Mouse (Mus musculus) ovary, postnatal 14 days (tissue): Measurements from ENCODE around the gene Mknk2.

Experiments used
- DNase-seq: peaks from one replicate; pipeline ENCODE4 v3.0.0; 2022; ENCODE audit warnings: low spot score

Mknk2 gene

GRCm38 (mm10) chr10:80669737-80670485, 8.0 kb downstream of the Mknk2 start:
- DNase-seq = peak; percentile 65

DNA sequence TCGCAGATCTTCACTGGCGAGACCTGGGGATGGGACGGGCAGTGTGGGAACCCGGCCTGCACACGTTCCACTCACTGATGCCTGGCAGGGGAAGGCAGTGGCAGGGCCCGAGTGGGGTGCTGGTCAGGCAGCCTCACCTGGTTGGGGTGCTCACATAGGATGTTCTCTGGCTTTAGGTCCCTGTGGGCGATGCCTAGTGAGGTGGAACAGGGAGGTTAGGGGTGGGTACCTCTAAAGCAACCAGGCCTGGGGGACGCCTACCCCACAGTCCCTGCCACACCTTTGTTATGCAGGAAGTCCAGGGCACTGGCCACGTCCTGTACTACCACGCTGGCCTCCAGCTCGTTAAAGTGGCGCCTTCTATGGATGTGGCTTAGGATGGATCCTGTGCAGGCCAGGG, 8.9 kb downstream of the Mknk2 start:
- no peak for DNase-seq

- DNase-seq = no peak
Observed at GRCm38 (mm10) chr10:80668614-80669013, 9.3 kb downstream of the Mknk2 start.

DNA sequence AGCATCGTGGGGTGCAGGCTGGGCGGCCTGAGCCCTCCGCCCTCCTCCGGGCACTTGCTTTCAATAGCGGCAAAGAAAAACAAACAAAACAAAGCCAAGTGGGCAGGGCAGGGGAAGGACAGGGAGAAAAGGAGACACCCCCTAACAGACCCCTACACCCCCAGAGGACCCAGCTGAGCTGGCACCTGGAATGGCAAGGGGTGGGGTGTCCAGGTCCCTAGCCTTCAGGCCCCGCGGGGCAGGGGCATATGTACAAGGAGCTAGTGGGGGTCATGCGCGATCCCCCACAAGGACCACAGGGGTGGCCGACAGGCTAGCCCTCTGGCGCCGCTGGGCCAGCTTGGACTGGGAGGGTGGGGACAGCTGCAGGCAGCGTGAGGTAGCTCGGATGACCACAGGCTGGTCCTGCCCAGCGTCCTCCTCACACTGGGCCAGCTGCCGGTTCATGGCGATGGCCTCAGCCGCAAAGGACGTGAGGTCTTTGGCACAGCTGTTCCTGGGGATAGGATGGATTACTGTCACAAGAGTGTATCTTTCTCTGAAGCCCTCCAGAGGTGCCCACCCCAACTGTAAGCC, 11.0 kb downstream of the Mknk2 start:
- DNase-seq = no peak

DNA sequence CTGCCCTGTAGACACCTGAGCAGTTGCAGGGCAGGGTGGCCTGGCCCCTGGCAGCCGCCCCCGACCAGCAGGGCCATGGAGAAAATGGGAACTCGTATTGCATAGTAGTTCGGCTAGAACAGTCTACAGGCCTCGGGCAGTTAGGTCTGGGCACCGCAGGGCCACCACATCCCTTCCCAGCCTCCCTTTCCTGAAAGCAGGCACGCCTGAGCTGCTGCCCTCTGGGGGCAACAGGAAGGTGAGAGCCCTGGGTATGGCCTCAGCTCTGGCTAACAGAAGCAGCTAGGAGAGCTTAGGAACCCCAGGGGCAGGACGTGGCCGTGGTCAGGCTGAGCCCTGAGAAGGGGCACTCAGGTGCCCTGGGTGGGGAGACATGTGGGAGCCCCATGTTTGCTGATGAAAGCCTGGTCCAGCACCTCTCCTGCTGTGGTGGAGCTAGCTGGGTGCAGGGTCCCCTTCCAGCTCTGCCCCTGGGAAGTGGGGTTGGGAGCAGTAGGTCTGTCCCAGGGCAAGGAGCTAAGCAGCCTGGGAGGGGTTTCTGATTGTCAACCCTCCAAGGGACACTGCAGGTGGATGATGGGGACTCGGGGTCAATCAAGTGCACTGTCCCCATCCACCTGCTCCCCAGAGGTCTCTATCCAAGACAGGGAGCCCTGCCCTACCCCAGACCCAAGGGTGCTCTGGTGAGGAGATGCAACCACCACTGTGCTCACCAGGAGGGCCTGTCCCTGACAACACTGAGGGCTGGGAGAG, 11.8 kb downstream of the Mknk2 start:
- DNase-seq = no peak

DNA sequence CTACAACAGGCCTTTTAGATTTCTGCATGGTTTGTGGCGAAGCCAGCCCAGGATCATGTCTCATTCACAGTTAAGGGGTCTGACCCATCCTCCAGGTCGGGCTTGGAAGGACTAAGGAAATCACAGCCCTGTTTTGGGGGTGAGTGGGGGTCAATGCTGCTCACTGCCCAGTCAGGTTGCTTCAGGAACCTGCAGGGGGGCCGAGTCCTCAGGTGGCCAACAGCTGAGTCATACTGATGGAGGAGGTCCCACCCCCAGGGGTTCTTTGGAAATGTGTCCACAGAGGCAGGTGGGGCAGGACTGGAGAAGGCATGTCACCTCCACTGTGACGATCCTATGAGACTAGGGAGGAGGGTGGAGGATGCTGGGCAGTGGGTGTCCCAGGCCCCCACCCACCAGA, 12.5 kb downstream of the Mknk2 start:
- no peak for DNase-seq

DNA sequence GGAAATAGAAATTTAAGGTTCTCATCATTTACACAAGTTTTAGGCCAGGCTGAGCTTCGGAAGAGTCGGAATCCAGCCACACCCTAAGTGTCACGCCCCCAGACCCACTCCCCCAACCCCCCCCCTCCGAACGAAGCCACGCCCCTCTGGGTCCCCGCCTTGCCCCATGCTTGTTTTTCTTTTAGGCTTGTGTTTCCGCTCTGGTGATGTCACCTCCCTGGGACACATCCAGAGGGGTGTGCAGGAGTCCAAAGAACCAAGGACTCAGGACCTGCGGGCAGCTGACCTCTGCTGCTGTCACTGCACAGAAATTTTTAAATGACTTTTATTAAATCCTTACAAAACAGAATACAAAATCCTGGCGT, 12.9 kb downstream of the Mknk2 start:
- DNase-seq = peak; percentile 54

DNA sequence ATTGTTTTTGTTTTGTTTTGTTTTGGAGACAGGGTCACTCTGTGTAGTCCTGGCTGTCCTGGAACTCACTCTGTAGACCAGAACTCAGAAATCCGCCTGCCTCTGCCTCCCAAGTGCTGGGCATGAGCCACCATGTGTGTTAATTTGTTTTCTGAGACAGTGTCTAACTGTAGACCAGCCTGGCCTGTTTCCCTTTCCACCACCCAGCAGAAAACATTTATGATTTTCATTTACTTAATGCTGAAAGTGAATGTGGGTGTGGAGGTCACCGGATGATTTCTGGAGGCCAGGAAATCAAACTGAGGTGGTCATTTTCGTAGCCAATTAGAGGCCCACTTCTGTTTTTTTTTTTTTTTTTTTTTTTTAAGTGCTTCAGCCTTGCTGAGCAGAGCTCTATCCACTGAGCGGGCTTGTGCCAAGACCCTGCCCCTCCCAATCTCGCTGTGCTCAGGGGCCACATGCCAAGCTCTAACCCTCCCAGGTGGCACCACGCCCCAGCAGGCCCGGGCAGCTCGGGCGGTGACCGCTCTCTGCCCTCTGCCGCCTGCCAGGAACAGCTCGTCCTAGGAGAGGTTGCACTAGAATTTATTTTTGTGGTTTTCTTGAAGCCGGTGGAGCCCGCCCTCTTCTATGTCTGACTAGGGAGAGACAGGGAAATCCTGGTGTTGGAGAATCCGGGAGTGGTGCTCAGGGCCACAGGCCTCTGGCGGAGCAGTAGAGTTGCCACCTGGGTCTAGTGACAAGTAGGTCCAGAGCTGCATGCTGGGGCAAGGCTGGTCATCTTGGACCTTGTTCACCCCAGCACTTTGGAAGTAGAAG, 13.5 kb downstream of the Mknk2 start:
- peak; percentile 83 for DNase-seq

DNA sequence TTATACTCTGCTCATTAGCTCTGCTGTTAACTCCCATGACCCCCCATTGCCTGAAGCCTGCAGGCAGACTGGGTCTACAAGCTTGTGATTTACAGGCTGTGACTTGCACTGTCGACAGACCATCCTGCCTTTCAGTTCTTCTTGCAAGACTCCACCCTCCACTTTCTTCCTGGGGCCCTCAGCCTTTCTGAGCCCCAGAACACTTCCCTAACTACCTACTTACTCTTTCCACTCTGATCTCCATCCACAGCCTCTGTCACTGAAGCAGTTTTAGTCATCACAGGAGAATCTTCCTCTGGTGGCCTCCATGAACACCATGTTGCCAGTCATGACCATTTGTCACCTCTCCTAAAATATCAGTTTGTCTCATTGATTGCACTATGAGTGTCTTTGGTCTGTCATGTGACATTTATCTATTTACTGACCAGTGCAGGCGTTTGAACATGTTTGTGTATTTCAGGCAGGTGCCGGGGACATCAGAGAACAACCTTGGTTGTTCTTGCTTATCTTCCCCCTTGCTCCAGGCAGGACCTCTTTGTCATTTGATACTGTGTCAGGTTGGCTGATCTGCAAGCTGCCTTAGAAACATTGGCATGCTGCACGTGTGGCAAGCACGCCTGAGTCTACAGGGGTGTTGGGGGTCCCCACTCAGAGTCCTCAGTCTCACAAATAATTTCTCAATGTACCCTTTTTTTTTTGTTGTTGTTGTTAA, 14.3 kb downstream of the Mknk2 start:
- no peak for DNase-seq

DNA sequence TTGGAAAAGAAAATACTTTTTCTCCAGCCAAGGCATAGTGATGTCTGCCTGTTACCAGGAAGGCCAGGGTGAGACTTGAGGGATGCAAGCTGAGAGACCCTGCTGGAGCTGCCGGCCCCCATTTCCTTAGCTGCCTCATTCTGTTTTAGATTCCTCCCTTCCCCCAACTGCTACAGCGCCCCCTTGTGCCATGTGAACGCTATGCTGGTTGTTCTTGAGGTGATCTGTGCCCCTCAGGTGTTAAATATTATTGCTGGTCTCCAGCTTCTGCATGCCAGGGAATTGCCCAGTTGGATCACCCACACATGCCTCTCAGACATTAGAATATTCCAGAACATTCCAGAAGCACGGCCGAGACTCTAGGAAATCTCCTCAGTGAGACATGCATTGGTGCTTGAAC, 16.8 kb downstream of the Mknk2 start:
- no peak for DNase-seq

GRCm38 (mm10) chr10:80659213-80659612, 18.7 kb downstream of the Mknk2 start:
- DNase-seq = peak; percentile 71

- DNase-seq = no peak
Observed at GRCm38 (mm10) chr10:80658841-80659202, 19.1 kb downstream of the Mknk2 start.

DNA sequence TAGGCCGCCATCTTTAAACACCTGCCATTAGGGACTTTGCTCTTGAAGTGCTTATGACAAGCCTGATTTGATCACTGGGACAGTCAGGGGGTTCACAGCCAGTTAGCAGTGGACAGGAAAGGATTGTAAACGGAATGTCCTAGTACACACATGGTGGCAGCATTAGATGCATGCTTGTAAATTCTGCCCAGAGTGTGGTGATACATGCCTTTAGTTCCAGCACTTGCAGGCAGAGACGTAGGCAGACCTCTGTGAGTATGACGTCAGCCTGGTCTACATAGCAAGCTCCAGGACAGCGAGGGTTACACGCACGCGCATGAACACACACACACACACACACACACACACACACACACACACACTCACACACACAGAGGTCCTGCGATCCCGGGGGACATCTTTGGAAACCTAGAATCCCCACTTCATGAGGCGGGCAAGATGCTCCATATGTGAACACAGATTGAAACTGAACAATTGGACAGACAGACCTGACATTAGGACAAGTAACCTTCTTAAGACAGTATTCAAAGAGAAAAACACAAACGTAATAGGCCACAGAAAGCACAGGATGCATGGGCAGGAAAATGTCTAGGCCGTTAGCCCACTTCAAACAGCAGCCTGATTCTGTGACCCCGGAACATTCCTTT, 19.6 kb downstream of the Mknk2 start:
- no peak for DNase-seq

GRCm38 (mm10) chr10:80656863-80657623, 20.9 kb downstream of the Mknk2 start, which contains the start of gene Btbd2:
TSS of gene Btbd2 (minus strand) at chr10:80657071.
- no peak for DNase-seq

DNA sequence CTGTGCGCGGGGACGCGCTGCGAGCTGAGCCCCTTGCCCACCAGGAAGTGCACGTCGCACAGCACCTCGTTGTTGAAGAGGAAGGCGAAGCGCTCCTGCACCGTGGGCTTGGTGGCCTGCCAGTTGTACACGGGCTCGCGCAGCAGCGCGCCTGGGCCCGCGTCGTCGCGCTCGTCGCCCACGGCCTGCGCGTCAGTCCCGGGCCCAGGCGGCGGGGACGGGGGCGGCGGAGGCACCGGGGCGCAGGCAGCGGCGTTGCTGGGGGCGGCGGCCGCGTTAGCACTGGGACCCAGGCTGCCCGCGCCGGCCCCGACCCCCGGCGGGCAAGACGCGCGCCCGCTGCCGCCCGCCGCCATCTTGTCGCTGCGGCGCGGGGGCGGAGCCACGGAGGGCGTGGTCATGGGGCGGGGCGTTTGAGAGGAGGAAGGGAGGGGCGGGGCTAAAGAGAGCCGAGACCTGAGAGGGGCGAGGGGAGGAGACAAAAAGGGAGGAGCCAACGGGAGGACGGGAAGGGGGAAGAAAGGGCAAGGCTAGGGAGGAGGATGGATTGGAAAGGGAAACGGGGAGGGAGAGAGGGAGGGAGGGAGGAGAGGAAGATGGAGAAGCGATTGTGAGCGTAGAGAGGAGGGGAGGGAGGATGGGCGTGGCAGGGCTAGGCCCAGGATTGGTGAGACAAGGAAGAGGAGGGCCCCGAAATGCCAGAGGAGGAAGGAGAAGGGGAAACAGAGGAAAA, 21.6 kb downstream of the Mknk2 start:
- peak; percentile 98 for DNase-seq

DNA sequence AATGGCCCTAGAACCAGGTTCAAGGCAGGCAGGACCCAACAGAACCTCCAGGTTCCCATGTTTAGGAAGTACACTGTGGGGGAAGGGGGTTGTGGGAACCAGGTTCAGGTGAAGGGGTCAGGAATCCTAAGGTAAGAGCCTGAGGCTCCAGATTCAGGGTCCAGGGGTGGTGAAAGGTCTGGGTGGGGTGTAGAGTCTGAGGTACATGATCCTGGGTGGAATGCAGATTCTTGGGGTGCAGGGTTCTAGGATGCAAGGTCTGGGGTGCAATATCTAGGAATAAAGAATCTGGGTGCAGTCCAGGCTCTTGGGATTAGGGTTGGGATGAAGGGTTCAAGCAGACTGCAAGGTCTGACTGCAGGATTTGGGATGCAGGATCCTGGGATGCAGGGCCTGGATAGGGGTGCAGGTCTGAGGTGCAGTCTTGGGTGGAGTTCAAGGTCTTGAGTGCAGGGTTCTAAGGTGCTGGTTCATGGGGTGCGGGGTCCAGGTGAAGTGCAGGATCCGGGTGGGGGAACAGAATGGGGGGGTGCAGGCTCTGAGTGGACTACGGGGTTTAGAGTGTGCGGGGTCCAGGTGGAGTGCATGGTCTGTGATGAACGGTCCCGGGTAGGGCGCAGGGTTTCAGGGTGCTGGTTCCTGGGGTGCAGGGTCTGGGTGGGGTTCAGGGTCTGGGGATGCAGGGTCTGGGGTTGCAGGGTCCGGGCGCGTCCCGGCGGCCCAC, 22.3 kb downstream of the Mknk2 start:
- no peak for DNase-seq

- DNase-seq = no peak
Observed at GRCm38 (mm10) chr10:80654866-80655265, 23.0 kb downstream of the Mknk2 start.

DNA sequence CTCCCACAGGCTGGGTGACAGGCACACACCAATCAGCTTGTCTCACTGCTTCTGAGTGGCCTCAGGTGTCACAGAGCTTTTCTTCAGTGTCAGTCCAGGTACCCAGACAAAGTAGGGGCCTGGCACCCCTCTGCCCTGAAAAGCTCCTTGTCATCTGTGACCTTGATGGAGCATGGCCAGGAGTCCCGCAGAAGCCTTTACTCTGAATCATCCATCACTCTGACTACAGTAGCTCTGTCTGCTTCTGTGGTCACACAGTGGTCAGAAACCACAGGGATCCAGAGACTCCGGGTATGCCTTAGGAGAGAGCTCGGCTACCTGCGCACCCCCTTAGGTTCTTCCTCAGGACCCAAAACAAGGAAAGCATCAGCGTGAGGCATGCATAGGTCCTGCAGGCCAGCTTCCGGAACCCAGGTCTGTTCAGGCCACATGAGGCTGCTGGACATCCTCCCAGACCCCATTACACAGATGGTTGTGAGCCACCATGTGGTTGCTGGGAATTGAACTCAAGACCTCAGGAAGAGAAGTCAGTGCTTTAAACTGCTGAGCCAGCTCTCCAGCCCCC, 24.7 kb downstream of the Mknk2 start:
- DNase-seq = no peak

- no peak for DNase-seq
Observed at GRCm38 (mm10) chr10:80650392-80650791, 27.5 kb downstream of the Mknk2 start.
